Mouse (Mus musculus) embryo, embryonic 10 days (tissue): ENCODE measurements around the gene Galk2.

Experiments
- DNase-seq: peaks from one replicate; pipeline ENCODE4 v3.0.0-alpha.2; 2015; ENCODE audit warnings: low spot score

The Galk2 gene

DNA sequence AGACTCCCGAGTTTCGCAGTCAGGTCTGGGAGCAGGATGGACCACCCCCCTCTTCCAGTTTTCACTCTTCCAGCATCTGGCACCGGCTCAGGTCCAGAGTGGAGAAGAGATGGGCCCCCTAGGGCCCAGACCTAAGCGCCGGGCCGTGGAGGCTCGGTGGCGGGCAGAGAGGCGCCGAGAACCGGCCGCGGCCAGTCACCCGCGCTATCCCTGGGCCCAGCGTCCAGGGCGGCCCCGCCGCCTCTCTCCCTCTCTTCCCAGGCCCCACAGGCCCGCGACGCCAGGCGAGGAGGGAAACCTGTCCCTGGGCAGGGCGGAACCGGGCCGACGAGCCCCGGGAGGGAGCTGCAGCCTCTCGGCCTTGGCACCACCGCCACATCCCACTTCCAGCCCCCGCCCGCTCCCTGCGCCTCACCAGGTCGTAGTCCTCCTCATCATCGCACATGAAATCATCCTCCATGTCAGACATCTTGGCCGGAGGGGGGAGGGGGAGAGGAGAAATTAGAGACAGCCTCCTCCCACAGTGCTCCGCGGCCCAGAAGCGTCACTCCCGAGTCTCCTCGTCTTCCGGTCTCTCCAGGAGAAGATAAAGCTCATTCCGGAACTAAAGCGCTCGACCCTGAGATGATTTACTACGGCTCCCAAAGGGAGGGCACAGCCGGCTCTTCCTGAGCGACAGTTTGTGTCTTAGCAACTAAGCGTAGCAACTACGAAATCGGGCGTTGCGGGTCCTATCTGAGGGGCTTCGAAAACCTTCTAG is at the start of gene Galk2, which contains the start of gene Cops2:
TSS of gene Galk2 (plus strand) at position 589 of the 760 bp plus-strand sequence.
TSS of gene Cops2 (minus strand) at position 619 of the 760 bp plus-strand sequence.
- DNase-seq = peak; percentile 95

GRCm38 (mm10) chr2:125809551-125809950 is 49.4 kb upstream of the Galk2 start:
- peak; percentile 20 for DNase-seq

DNA sequence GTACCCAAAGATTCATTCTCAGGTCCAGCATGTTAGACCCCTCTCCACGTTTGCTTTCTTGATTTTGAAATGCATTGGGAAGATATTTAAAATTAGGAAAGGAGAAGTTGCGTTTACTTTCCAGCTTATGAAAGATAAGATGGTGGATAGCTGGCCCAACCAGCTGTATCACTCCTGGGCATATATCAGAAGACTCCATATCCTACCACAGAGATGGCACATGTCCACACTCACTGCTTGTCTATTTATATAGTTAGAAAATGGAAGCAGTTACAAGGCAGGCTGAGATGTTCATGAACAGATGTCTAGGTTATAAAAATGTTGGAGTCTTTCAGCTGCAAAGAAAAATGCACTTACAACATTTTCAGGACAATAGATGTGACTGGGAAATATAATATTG is 47.6 kb upstream of the Galk2 start:
- DNase-seq = no peak

DNA sequence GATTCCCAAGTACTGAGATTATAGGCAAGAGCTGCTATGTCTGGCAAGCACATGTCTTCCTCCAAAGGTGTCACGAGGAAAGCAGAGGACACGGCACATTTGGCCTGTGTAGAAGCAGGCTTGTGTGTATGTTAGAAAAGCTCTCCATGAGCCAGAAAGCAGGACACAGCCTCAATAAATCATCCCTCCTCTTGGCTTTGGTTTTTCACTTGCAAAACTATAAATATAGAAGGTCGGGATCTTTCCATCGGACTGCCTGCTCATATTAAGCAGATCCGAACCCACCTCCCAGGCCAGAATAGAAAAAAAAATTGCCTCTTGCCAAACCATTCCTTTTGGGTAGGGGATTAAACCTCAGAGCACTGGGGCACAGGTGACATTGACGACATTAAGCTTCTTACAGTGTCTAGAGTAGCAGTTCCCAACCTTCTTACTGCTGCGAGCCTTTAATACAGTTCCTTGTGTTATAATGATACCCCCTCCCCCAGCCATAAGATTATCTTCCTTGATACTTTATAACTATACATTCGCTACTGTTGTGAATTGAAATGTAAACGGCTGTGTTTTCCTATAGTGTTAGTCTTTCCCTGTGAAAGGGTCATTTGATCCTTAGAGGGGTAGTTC is 44.8 kb upstream of the Galk2 start:
- no peak for DNase-seq

DNA sequence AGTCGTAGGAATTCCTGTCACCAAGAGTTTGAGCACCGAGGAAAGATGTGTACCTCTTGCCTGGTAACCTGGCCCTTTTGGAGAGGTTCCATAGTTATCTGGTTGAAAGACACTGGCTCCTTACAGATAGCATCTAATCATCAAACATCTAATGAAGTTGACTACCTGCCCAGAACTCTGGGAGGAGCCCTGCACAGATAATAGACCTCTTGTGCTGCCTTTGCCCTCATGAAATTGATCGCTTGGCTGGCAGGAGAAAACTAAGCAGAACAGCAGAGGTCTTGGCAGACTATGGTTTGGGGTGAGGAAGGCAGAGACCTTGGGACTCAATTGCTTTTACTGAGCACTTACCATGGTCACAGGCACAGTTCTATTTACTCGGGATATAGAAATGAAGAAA is 38.5 kb upstream of the Galk2 start:
- no peak for DNase-seq

- no peak for DNase-seq
These were observed 32.7 kb upstream of the Galk2 start for GRCm38 (mm10) chr2:125826201-125826600.

DNA sequence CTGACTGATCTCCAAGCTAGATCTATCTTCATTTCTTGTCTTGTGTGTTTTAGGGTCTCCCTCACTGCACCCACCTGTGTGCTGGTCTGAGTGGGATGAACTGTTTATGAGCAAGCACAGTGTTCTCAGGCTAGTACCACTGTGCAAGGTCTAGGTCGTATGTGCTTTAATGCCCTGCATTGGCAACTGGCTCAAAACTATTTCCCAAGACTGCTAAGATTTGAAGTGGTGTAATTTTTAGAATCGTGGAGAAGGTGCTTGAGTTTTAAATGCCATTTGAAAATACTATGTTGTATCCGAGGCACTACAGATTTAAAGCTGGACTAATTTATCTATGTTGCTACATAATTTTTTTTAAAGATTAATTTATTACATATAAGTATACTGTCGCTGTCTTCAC is 31.0 kb upstream of the Galk2 start:
- DNase-seq = no peak

GRCm38 (mm10) chr2:125829924-125830323 is 29.0 kb upstream of the Galk2 start:
- no peak for DNase-seq

DNA sequence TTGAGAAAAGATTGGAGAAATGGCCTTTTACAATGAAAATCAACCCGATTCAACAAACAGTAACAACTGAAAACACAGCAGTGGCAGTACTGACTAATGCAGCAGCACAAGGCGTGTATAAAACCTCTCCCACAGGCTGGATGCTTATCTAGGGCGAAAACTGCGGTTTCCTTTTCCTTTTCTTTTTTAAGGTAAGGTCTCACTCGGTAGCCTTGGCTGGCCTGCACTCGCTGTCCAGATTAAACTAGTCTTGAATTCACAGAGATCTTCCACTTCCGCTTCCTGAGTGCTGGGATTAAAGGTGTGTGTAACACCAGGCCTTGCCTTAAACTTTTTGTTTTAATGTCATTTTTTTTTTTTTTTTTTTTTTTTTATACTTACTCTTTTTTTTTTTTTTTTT is 20.8 kb upstream of the Galk2 start:
- DNase-seq = no peak

- no peak for DNase-seq
These were observed 20.1 kb upstream of the Galk2 start for GRCm38 (mm10) chr2:125838708-125839284.

DNA sequence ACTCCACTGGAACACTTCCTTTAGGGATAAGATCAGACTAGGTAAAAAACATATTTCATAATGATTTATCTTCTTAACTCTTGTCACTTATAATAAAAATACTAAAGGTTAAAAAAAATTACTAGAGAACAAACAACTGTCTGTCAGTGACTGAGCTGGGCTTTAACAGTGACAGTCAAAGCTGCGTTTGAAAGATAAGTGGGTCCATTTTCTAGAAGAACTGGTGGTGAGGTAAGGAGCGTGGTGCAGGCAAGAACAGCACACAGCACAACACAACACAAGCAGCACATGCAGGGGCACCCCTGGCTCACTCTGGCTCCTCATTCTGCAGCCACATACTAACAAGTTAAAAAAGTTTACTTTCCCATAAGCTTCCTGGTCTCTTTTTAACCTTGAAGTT is 7.7 kb upstream of the Galk2 start:
- DNase-seq = no peak

GRCm38 (mm10) chr2:125857707-125858106 is 1.2 kb upstream of the Galk2 start:
- DNase-seq = no peak

DNA sequence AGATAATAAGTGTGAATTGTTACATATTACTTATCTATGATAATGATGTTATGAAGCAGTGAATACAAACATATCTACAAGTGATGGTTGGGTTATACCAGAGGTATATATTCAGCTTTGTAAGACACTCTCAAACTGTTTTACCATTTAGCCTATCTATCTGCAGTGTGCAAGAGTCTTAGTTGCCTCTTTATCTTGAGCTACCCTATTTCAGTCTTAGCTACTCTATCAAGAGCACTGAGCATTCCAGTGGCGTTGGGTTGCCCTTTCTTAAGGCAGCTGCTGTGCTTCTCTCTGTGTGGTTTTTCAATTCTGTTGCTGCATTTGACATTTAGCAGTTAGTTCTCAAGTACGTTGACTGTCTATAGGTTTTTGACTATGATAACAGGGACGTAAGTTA is 4.9 kb downstream of the Galk2 start:
- DNase-seq = no peak

- no peak for DNase-seq
These were observed 5.6 kb downstream of the Galk2 start for GRCm38 (mm10) chr2:125864551-125864950.

- DNase-seq = no peak
These were observed 6.7 kb downstream of the Galk2 start for GRCm38 (mm10) chr2:125865585-125865984.

GRCm38 (mm10) chr2:125866058-125866740 is 7.3 kb downstream of the Galk2 start:
- peak; percentile 68 for DNase-seq

GRCm38 (mm10) chr2:125868301-125868700 is 9.4 kb downstream of the Galk2 start:
- no peak for DNase-seq

DNA sequence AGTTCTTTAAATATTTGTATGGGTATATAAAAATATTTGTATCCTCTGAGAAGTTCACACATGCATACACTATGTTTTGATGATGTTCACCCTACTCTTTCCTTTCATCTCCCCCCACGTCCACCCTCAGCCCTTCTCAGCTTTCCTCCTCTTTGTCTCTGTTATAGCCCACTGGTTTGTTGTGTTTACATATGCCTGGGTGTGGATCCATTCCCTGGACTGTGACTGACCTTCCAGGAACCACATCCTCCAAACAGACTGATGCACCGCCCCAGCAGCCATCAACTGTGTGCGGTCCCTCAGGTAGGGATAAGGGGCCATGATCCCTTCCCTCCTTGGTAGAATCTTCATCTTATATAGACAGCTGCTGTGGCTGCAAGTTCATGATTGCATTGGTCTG is 11.2 kb downstream of the Galk2 start:
- no peak for DNase-seq

- no peak for DNase-seq
These were observed 27.1 kb downstream of the Galk2 start for GRCm38 (mm10) chr2:125885891-125886576.

DNA sequence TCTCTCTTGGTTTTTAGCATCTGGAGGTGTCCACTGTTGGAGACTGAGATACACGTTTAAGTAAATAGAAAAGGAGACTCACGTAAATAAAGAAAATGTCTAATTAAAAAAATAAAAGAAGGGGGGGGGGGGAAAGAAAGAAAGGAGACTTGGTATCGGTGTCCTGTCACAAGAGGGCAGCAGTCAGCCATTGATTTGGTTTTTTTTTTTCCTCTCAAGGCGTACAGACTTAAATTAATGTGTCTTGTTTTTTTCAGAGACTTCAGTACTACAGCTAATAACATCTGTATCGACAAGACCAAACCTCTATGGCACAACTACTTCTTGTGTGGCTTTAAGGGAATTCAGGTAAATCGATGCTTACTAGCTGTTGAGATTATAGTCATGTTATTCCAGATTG is 34.2 kb downstream of the Galk2 start:
- peak; percentile 24 for DNase-seq

- no peak for DNase-seq
These were observed 36.2 kb downstream of the Galk2 start for GRCm38 (mm10) chr2:125895099-125895498.

- no peak for DNase-seq
These were observed 37.4 kb downstream of the Galk2 start for GRCm38 (mm10) chr2:125896355-125896754.
